ENCODE assay signal across 8 mouse cellular contexts in genomic region chr10:56227771-56228275, GRCm38 (mm10). TPM values are rescaled to one million over a fixed set of nuclear protein-coding genes. Genes with fewer than 3 reads are reported as not detected.
DNase-seq lines count a peak whose midpoint lies in the region; ATAC-seq lines count a peak whose summit lies in the region.

No protein-coding gene starts in this region.

- no peaks in the 10 kb centered on the region for H3K9me3 ChIP-seq in midbrain, embryonic 10.5 days (replicated peaks)

- no peaks in the 10 kb centered on the region for H3K27me3 ChIP-seq in midbrain, embryonic 10.5 days (ENCODE audit: low read depth, poor library complexity, severe bottlenecking)

- H3K36me3 ChIP-seq in midbrain, embryonic 10.5 days, result no peaks in the 10 kb centered on the region

- peak; percentile 23 for DNase-seq in embryo, embryonic 10.5 days (ENCODE audit: low spot score)
- DNase-seq in embryo, embryonic 10 days (ENCODE audit: low spot score), result no peak
- DNase-seq in thymus, postnatal 14 days, result peak; percentile 9
- DNase-seq in thymus, postnatal 25 days, result no peak
- peak; percentile 18 for DNase-seq in midbrain, embryonic 10.5 days (ENCODE audit: low spot score)
- DNase-seq in gastrocnemius, postnatal 10 days, result no peak

- peak; percentile 39 for ATAC-seq in granulocyte monocyte progenitor cell, adult 5-6 weeks (replicated peaks; ENCODE audit: poor library complexity, severe bottlenecking)
- ATAC-seq in erythroid progenitor cell, adult 5-6 weeks (replicated peaks; ENCODE audit: low FRiP score, poor library complexity, severe bottlenecking), result no peak

- WGBS in midbrain, embryonic 10.5 days, result 80% methylated on average over 8 of the region's 8 CpGs

- H3K4me3 ChIP-seq in midbrain, embryonic 10.5 days, result peak overlapping the region; percentile 56

- H3K4me1 ChIP-seq in midbrain, embryonic 10.5 days, result peaks cover 10% of the 10 kb centered on the region

- H3K27ac ChIP-seq in midbrain, embryonic 10.5 days (replicated peaks), result peak overlapping the region; percentile 84

RNA-seq across cellular contexts. Expression of gene Tbc1d32, which starts 0.7 kb away (rescaled TPM):
- total RNA-seq in granulocyte monocyte progenitor cell, adult 5-6 weeks (2014; fragmentation: Nextera tagmentation), result 3.2 and 3.7 TPM in 2 replicates
- 7.0 and 7.9 TPM in 2 replicates for total RNA-seq in granulocyte monocyte progenitor cell, adult 5-6 weeks (2017)
- polyA plus RNA-seq in midbrain, embryonic 10.5 days (2016; fragmentation: Nextera tagmentation; extraction: Ambion mirVana), result 3.4 and 3.5 TPM in 2 replicates
- total RNA-seq in erythroid progenitor cell, adult 5-6 weeks (2015; ENCODE audit: low replicate concordance), result not detected in 2 replicates
- total RNA-seq in erythroid progenitor cell, adult 5-6 weeks (2017; ENCODE audit: low replicate concordance), result 0.08 and 0.26 TPM in 2 replicates
- 1 to 10 TPM; 2.1 to 2.4 TPM for total RNA-seq in gastrocnemius, postnatal 10 days (2021)

Comparison
In these comparisons a context has a peak if more than half of its experiments do, and no peak if none do; other contexts are left out.
1. DNase-seq: peak in embryo, embryonic 10.5 days (single experiment), thymus, postnatal 14 days (single experiment) and midbrain, embryonic 10.5 days (single experiment); none in embryo, embryonic 10 days (single experiment), thymus, postnatal 25 days (single experiment) and gastrocnemius, postnatal 10 days (single experiment).